Mouse (Mus musculus) erythroblast, embryonic 14.5 days (primary cell): ENCODE measurements around the gene Ntrk3.

Source experiments
- GATA1 ChIP-seq: IDR thresholded peaks from 2 replicates; pipeline ENCODE4 v1.6.1; 2012; ENCODE audit warnings: low read length, inconsistent platforms, mixed read lengths
- TAL1 ChIP-seq: IDR thresholded peaks from 3 replicates; pipeline ENCODE4 v1.6.1; 2012; ENCODE audit warnings: low read length, inconsistent platforms, mixed read lengths

- TF ChIP-seq GATA1: no peak
- no peak for TF ChIP-seq TAL1
These were observed 593.0 kb downstream of the Ntrk3 start for GRCm38 (mm10) chr7:78144849-78145248.
